Mouse (Mus musculus) spleen, embryonic (tissue): ENCODE measurements around the gene Pik3cb.

Experiments
- CTCF ChIA-PET: fragments of 350-600 bp; sonication (Branson Sonifier 250); formaldehyde crosslinking; loops from one replicate; lab custom pipeline; 2022; lab: Charles Lee

Gene Pik3cb

GRCm38 (mm10) chr9:99146855-99147735 is 6.7 kb upstream of the Pik3cb start:
- CTCF ChIA-PET, result no interaction called here

- CTCF ChIA-PET, result no interaction called here
Observed at GRCm38 (mm10) chr9:99145756-99146155, 5.3 kb upstream of the Pik3cb start.

- CTCF ChIA-PET, result no interaction called here
Observed at GRCm38 (mm10) chr9:99144416-99144989, 4.1 kb upstream of the Pik3cb start.

GRCm38 (mm10) chr9:99141618-99142017 is 1.2 kb upstream of the Pik3cb start:
- CTCF ChIA-PET, result no interaction called here

- CTCF ChIA-PET, result no interaction called here
Observed at GRCm38 (mm10) chr9:99141171-99141570, 750 bp upstream of the Pik3cb start.

GRCm38 (mm10) chr9:99139194-99140023 is 1.0 kb downstream of the Pik3cb start:
- CTCF ChIA-PET, result no interaction called here

GRCm38 (mm10) chr9:99137301-99137700 is 3.1 kb downstream of the Pik3cb start:
- CTCF ChIA-PET, result no interaction called here

GRCm38 (mm10) chr9:99131951-99132470 is 8.4 kb downstream of the Pik3cb start:
- CTCF ChIA-PET, result no interaction called here

GRCm38 (mm10) chr9:99131119-99131518 is 9.3 kb downstream of the Pik3cb start:
- CTCF ChIA-PET, result no interaction called here

GRCm38 (mm10) chr9:99127578-99127977 is 12.8 kb downstream of the Pik3cb start:
- CTCF ChIA-PET, result no interaction called here

- CTCF ChIA-PET, result no interaction called here
Observed at GRCm38 (mm10) chr9:99122749-99123148, 17.7 kb downstream of the Pik3cb start.

GRCm38 (mm10) chr9:99112409-99112808 is 28.0 kb downstream of the Pik3cb start:
- CTCF ChIA-PET, result no interaction called here

GRCm38 (mm10) chr9:99111085-99111484 is 29.3 kb downstream of the Pik3cb start:
- CTCF ChIA-PET, result no interaction called here

GRCm38 (mm10) chr9:99110213-99110612 is 30.2 kb downstream of the Pik3cb start:
- CTCF ChIA-PET, result no interaction called here

GRCm38 (mm10) chr9:99109585-99109984 is 30.8 kb downstream of the Pik3cb start:
- CTCF ChIA-PET, result no interaction called here

- CTCF ChIA-PET, result no interaction called here
Observed at GRCm38 (mm10) chr9:99104449-99104848, 36.0 kb downstream of the Pik3cb start.

GRCm38 (mm10) chr9:99103865-99104264 is 36.6 kb downstream of the Pik3cb start:
- CTCF ChIA-PET, result no interaction called here

- CTCF ChIA-PET, result no interaction called here
Observed at GRCm38 (mm10) chr9:99098482-99099129, 41.8 kb downstream of the Pik3cb start.

- CTCF ChIA-PET, result no interaction called here
Observed at GRCm38 (mm10) chr9:99097668-99098067, 42.8 kb downstream of the Pik3cb start.

GRCm38 (mm10) chr9:99095192-99095591 is 45.2 kb downstream of the Pik3cb start:
- CTCF ChIA-PET, result interaction anchor here (0.6 kb wide), 1 partner anchor 8 kb away, joined by 4 read pairs; no protein-coding TSS in a partner anchor

- CTCF ChIA-PET, result no interaction called here
Observed at GRCm38 (mm10) chr9:99090546-99090945, 49.9 kb downstream of the Pik3cb start.
